Mouse (Mus musculus) right cerebral cortex, postnatal 14 days (tissue): ENCODE measurements around the gene Rassf1.

Experiments
- DNase-seq: peaks from one replicate; pipeline ENCODE4 v3.0.0; 2022

Rassf1 gene

GRCm38 (mm10) chr9:107541005-107541404 is 10.3 kb upstream of the Rassf1 start:
- no peak for DNase-seq

GRCm38 (mm10) chr9:107541474-107542351 is 9.6 kb upstream of the Rassf1 start, which contains the start of the genes Cyb561d2 and Nprl2:
Gene Cyb561d2, minus strand, starts transcription at chr9:107542193.
Gene Nprl2, plus strand, starts transcription at chr9:107542226.
- DNase-seq = peak; percentile 89

GRCm38 (mm10) chr9:107542352-107542686 is 9.0 kb upstream of the Rassf1 start:
- DNase-seq = no peak

- no peak for DNase-seq
Measured at GRCm38 (mm10) chr9:107542721-107543120, 8.6 kb upstream of the Rassf1 start.

GRCm38 (mm10) chr9:107543299-107543698 is 8.1 kb upstream of the Rassf1 start:
- no peak for DNase-seq

- no peak for DNase-seq
Measured at GRCm38 (mm10) chr9:107544196-107544700, 7.1 kb upstream of the Rassf1 start.

GRCm38 (mm10) chr9:107544729-107545128 is 6.6 kb upstream of the Rassf1 start:
- no peak for DNase-seq

GRCm38 (mm10) chr9:107545199-107545598 is 6.2 kb upstream of the Rassf1 start:
- DNase-seq = no peak

- peak; percentile 72 for DNase-seq
Measured at GRCm38 (mm10) chr9:107545602-107546001, 5.8 kb upstream of the Rassf1 start.

GRCm38 (mm10) chr9:107547026-107547425 is 4.3 kb upstream of the Rassf1 start, which contains the start of gene Zmynd10:
Gene Zmynd10, plus strand, starts transcription at chr9:107547298.
- DNase-seq = peak; percentile 89

- no peak for DNase-seq
Measured at GRCm38 (mm10) chr9:107547957-107548356, 3.4 kb upstream of the Rassf1 start.

- no peak for DNase-seq
Measured at GRCm38 (mm10) chr9:107548820-107549219, 2.5 kb upstream of the Rassf1 start.

GRCm38 (mm10) chr9:107549297-107550074 is 1.9 kb upstream of the Rassf1 start:
- no peak for DNase-seq

GRCm38 (mm10) chr9:107550491-107551116 is 751 bp upstream of the Rassf1 start:
- DNase-seq = no peak

GRCm38 (mm10) chr9:107551890-107552355 is 568 bp downstream of the Rassf1 start:
- no peak for DNase-seq

- no peak for DNase-seq
Measured at GRCm38 (mm10) chr9:107552690-107553393, 1.5 kb downstream of the Rassf1 start.

GRCm38 (mm10) chr9:107553541-107554318 is 2.4 kb downstream of the Rassf1 start:
- no peak for DNase-seq

- DNase-seq = peak; percentile 94
Measured at GRCm38 (mm10) chr9:107554319-107554825, 3.0 kb downstream of the Rassf1 start.

GRCm38 (mm10) chr9:107555031-107555457 is 3.7 kb downstream of the Rassf1 start:
- DNase-seq = no peak

- DNase-seq = no peak
Measured at GRCm38 (mm10) chr9:107555701-107556100, 4.3 kb downstream of the Rassf1 start.

- DNase-seq = no peak
Measured at GRCm38 (mm10) chr9:107556346-107556745, 5.0 kb downstream of the Rassf1 start.
